Mouse (Mus musculus) liver, embryonic 14.5 days (tissue): ENCODE data around the gene Fgf14. TPM values are rescaled to one million over a fixed set of nuclear protein-coding genes. Genes with fewer than 3 reads are reported as not detected.

Experiments used
- ATAC-seq: fragments of 200-750 bp; cut with Nextera tagmentation; 2 replicates; pipeline ENCODE4 v1.8.0; 2017; ENCODE audit warnings: moderate number of reproducible peaks, mild to moderate bottlenecking, moderate library complexity; ENCODE audit not compliant: insufficient read depth
- DNase-seq, 3 experiments: peaks; one replicate each; pipeline ENCODE4 v3.0.0-alpha.2; 2012 to 2013; ENCODE audit warnings: low read depth in 3 of 3, low spot score in 3 of 3
- H3K27ac ChIP-seq: fragments of 300-500 bp; sonication (generic); 2 replicates; pipeline ENCODE4 v1.5.1; 2014; ENCODE audit warnings: moderate library complexity, mild to moderate bottlenecking, control low read depth, inconsistent platforms
- H3K27me3 ChIP-seq: fragments of 300-500 bp; sonication (generic); 2 replicates; pipeline ENCODE4 v1.6.1; 2014; ENCODE audit warnings: mild to moderate bottlenecking, low read length, moderate library complexity; ENCODE audit not compliant: control insufficient read depth, insufficient read depth
- H3K36me3 ChIP-seq: fragments of 300-500 bp; sonication (generic); replicated peaks from 2 replicates; pipeline ENCODE4 v1.6.1; 2014; ENCODE audit warnings: low read depth; ENCODE audit not compliant: control insufficient read depth, insufficient read depth
- H3K4me1 ChIP-seq, 2 experiments: fragments of 200-500 bp in 1 of 2; fragments of 300-500 bp in 1 of 2; sonication (generic) in 1 of 2; replicated peaks; 2 replicates each; pipeline ENCODE4 v1.6.1; 2012 to 2014; ENCODE audit warnings: antibody characterized with exemption in 1 of 2, inconsistent platforms in 1 of 2, low read length in 1 of 2; ENCODE audit not compliant: control insufficient read depth in 2 of 2, insufficient read depth in 2 of 2
- H3K4me2 ChIP-seq: fragments of 300-500 bp; sonication (generic); 2 replicates; pipeline ENCODE4 v1.6.1; 2014; ENCODE audit warnings: low read depth, mild to moderate bottlenecking, control low read depth, moderate library complexity
- H3K4me3 ChIP-seq, 2 experiments: fragments of 200-500 bp in 1 of 2; fragments of 300-500 bp in 1 of 2; sonication (generic) in 1 of 2; 2 replicates each; pipeline ENCODE4 v1.5.1; 2012 to 2014; ENCODE audit warnings: low read depth in 2 of 2, low read length in 2 of 2, mild to moderate bottlenecking in 2 of 2, control low read depth in 1 of 2, inconsistent platforms in 1 of 2, moderate library complexity in 1 of 2; ENCODE audit not compliant: insufficient read depth in 1 of 2
- H3K9ac ChIP-seq: fragments of 300-500 bp; sonication (generic); replicated peaks from 2 replicates; pipeline ENCODE4 v1.6.1; 2014; ENCODE audit warnings: mild to moderate bottlenecking, control low read depth, moderate library complexity
- H3K9me3 ChIP-seq: fragments of 300-500 bp; sonication (generic); 2 replicates; pipeline ENCODE4 v1.6.1; 2016; ENCODE audit warnings: low read length, mixed read lengths; ENCODE audit not compliant: control insufficient read depth
- CTCF ChIP-seq: IDR thresholded peaks from 2 replicates; pipeline ENCODE4 v1.5.1; 2016; ENCODE audit warnings: antibody characterized with exemption, low read depth, control low read depth
- EP300 ChIP-seq: IDR thresholded peaks from 2 replicates; pipeline ENCODE4 v1.6.1; 2016; ENCODE audit warnings: antibody characterized with exemption, low read depth
- WGBS: fragments of 180-500 bp; shearing (Covaris S2); extraction: QIAGEN DNeasy Blood & Tissue Kit; methylation state at CpG from one replicate; pipeline ENCODE4 v1.1.7; 2014; ENCODE audit not compliant: insufficient replicate concordance; 5-methylcytosine and 5-hydroxymethylcytosine counted together
- polyA plus RNA-seq, 2 experiments: library from polyadenylated mRNA; depleted of rRNA in 1 of 2; stranded (reverse) in 1 of 2; unstranded in 1 of 2; fragments of >200 nt; fragmentation: Nextera tagmentation in 1 of 2; extraction: Ambion mirVana in 1 of 2; gene quantifications; 2 replicates each; pipeline versions ENCODE4 v1.2.1 to v1.2.3; 2012 to 2014

Gene Fgf14
- polyA plus RNA-seq, 2 experiments: not detected

- H3K4me1 ChIP-seq: no peaks in the 10 kb centered on the region
- H3K4me3 ChIP-seq: no peak overlapping the region
- no peak for TF ChIP-seq CTCF
- TF ChIP-seq EP300: no peak
- 16% methylated on average over 7 of the region's 7 CpGs for WGBS
- ATAC-seq (no peak), DNase-seq (no peak)
- H3K4me2 ChIP-seq: no peak overlapping the region
- H3K9ac ChIP-seq: no peak overlapping the region
- no peaks in the 10 kb centered on the region for H3K9me3 ChIP-seq
- no peak overlapping the region for H3K27ac ChIP-seq
- H3K27me3 ChIP-seq: no peaks in the 10 kb centered on the region; the same call in 1 of the 2 replicates
- no peaks in the 10 kb centered on the region for H3K36me3 ChIP-seq
Observed at GRCm38 (mm10) chr14:124195806-124196205, 481.1 kb downstream of the Fgf14 start.

DNA sequence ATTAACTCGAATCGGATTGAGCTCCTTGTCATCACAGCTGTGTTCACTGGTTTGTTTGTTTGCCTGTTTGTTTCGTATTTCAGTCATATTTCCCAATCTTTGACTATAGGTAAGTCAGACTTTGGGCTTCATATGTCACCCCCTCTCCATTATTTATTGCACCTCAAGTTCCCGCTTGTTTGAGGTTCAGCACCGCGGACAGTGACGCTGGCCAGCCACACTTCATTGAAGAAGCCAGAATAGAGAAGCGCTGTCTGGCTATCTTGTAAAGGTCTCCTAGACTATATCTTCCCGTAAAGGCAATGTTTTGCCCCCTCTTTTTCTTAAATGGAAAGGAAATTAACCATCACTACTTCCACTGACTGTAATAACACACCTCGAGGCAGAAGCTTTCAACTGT lies 481.6 kb downstream of the Fgf14 start:
- Histone ChIP-seq H3K27me3 (no peaks in the 10 kb centered on the region; the same call in 1 of the 2 replicates), H3K9me3 (no peaks in the 10 kb centered on the region), H3K27ac (no peak overlapping the region), H3K4me2 (no peak overlapping the region), H3K36me3 (no peaks in the 10 kb centered on the region), H3K4me1 (no peaks in the 10 kb centered on the region), H3K4me3 (no peak overlapping the region), H3K9ac (no peak overlapping the region)
- no peak for DNase-seq
- ATAC-seq: no peak
- whole genome bisulfite sequencing: 21% methylated on average over 10 of the region's 10 CpGs
- TF ChIP-seq EP300 (no peak), CTCF (no peak)

DNA sequence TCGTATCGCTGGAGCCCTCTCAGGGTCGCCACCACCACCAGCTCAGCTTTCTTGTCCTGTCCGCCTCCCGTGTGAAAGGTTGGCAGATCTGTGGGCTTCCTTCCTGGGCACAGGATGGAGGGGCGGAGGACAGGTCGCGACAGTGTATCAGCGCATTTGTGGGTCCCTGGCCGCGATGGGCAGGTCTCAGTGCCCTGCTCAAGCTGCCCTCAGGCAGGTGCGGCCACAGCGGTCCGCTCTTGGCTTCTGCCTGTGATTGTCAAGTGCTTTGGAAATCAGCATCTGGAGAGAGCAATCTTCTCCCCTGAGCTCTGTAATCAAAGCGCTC lies 484.1 kb downstream of the Fgf14 start:
- H3K27me3 ChIP-seq: no peaks in the 10 kb centered on the region; the same call in 1 of the 2 replicates
- H3K36me3 ChIP-seq: no peaks in the 10 kb centered on the region
- H3K4me2 ChIP-seq: no peak overlapping the region
- H3K9ac ChIP-seq: no peak overlapping the region
- H3K9me3 ChIP-seq: no peaks in the 10 kb centered on the region
- no peak overlapping the region for H3K4me3 ChIP-seq
- no peak overlapping the region for H3K27ac ChIP-seq
- WGBS: 9% methylated on average over 15 of the region's 15 CpGs
- no peak for ATAC-seq
- TF ChIP-seq EP300: no peak
- no peak for TF ChIP-seq CTCF
- no peaks in the 10 kb centered on the region for H3K4me1 ChIP-seq
- no peak for DNase-seq

GRCm38 (mm10) chr14:124191913-124192814 lies 484.8 kb downstream of the Fgf14 start:
- 3% methylated on average over 42 of the region's 42 CpGs for WGBS
- 0 out of 2 replicates have a peak, but pooled peaks have one; percentile 15 for ATAC-seq
- Histone ChIP-seq H3K4me2 (no peak overlapping the region), H3K36me3 (no peaks in the 10 kb centered on the region), H3K27ac (no peak overlapping the region), H3K4me3 (no peak overlapping the region), H3K27me3 (no peaks in the 10 kb centered on the region; the same call in 1 of the 2 replicates), H3K9me3 (no peaks in the 10 kb centered on the region), H3K4me1 (no peaks in the 10 kb centered on the region), H3K9ac (no peak overlapping the region)
- DNase-seq: no peak
- TF ChIP-seq CTCF (peak; percentile 14; the same call in 1 of the 2 replicates), EP300 (no peak)

DNA sequence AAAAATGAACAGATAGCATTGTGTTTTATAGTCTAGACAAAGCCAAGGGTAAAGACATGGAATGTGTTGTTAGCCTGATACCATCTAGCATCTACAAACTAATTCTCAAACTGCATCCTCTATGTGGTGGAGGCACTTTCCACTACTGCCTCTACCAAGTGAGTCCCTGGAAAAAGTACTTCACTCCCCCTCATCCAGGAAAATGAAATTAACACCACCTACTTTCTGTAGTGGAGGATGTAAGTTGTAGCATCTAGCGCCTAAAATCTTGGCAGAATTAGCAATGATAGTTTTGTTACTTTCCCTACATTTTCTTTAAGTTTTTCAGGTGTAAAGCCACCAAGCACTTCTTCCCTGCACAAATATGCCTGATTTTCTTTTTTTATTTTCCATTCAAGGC lies 496.7 kb downstream of the Fgf14 start:
- H3K36me3 ChIP-seq: no peaks in the 10 kb centered on the region
- H3K27ac ChIP-seq: no peak overlapping the region
- H3K4me3 ChIP-seq: no peak overlapping the region
- no peaks in the 10 kb centered on the region for H3K27me3 ChIP-seq
- WGBS: 38% methylated on average over 1 of the region's 1 CpGs
- H3K9me3 ChIP-seq: no peaks in the 10 kb centered on the region
- H3K9ac ChIP-seq: no peak overlapping the region
- TF ChIP-seq EP300 (no peak), CTCF (no peak)
- no peak overlapping the region for H3K4me2 ChIP-seq
- no peak for ATAC-seq
- DNase-seq: no peak
- H3K4me1 ChIP-seq: no peaks in the 10 kb centered on the region
